Mouse (Mus musculus): Measurements from ENCODE around the gene Pla2g6.

The Pla2g6 gene

DNA sequence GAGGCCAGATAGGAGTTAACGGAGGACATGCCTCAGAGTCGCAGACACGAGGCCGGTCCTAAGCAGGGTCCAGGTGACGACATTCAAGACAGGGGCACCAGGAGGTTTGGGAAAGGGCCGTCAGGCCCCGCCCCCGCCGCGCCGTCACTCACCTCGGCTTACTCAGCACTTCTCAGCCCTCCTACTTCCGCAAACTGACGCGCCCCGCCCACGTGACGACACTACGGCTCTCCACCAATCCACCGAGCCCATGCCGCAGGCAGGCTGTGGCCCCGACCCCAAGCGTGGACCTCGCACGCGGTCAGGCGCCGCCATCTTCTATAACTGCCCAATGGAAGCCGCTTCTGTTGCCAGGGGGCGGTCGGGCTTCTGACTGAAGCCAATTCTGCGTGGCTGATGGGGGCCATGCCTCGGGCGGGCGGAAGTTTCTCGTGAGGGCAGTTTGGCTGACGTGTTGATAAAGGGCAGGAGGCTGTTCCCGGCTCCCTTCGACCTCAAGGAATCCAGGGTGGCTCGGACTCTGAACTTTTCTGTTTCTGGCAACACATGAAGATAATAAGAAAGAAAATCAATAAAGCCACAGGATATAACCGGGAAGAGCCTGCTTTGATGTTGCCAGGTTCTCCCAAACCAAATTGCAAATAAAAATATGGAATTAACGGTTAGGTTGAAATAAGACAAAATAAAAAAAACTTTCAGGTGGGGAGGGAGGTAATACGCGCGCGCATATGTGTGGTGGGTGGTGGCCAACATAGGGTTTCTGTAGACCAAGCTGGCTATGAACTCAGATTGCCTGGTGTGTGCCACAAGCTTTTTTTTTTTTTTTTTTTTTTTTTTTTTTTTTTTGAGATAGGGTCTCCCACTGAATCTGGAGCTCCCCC is at the start of gene Pla2g6:
TSS of gene Pla2g6 (minus strand) at position 333 of the 881 bp plus-strand sequence.
- DNase-seq (ENCODE audit: low read depth in 1 of 2, low spot score in 2 of 2) = peak; percentile 98

DNA sequence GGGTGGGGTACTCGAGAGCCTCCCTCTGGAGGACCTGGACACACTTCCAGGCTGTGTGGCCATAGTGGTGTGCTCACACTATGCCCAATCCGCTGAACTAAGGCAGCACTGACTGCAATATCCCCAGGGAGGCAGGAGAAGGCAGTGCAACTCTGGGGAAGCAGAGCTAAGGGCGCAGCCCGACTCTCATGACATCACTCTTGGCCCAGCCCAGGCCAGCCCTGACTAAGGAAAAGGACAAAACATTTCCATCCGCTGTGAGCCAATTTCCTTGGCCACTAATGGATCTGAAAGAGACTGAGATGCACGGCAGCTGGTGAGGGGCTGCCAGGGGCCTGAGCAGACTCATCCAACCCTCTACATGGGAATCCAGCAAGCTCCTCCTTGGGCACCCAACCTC is 49.5 kb upstream of the Pla2g6 start:
- no peak for DNase-seq (ENCODE audit: low read depth in 1 of 2, low spot score in 2 of 2)

DNA sequence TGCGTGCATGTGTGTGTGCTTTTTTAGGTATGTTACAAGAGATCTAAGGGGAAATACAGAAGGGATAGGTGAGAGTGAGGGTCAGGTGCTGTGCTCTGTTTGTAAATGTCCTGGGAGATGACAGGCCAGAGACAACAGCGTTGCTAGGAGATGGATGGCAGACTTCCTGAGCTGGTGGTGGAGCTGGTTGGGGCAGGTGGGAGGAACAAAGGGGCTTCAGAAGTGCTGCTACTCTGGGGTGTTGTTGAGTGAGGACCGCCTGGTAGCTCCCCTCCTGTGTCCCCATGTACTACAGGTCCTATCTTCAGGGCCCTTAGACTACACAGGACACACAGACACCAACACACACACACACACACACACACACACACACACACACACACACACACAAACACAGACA is 46.6 kb upstream of the Pla2g6 start:
- no peak for DNase-seq (ENCODE audit: low read depth in 1 of 2, low spot score in 2 of 2)

DNA sequence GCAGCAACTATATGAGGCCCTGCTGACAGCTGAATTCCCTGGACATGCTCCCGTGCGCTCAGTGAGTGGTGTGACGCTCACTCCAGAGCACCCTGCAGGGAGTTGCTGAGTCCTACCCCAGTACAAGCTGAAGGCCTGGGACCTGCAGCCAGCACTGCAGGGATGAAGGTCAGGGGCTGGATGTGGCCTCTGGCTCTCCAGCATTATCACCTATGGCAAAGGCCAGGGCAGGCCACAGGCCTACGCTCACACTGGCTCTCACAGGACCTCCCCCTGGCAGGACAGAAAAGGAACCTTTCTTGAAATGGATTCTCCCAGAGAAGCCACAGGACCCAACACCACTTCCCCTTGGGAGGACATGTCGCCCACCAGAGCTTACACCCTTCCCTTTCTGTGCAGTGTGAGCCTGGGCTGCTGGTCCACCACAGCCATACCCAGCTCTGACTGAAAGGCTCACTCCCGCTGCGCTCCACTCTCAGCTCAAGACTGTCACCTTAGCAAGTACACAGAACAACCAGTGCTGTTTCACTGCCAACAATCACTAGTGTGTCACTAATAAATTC is 42.2 kb upstream of the Pla2g6 start:
- no peak for DNase-seq (ENCODE audit: low read depth in 1 of 2, low spot score in 2 of 2)

DNA sequence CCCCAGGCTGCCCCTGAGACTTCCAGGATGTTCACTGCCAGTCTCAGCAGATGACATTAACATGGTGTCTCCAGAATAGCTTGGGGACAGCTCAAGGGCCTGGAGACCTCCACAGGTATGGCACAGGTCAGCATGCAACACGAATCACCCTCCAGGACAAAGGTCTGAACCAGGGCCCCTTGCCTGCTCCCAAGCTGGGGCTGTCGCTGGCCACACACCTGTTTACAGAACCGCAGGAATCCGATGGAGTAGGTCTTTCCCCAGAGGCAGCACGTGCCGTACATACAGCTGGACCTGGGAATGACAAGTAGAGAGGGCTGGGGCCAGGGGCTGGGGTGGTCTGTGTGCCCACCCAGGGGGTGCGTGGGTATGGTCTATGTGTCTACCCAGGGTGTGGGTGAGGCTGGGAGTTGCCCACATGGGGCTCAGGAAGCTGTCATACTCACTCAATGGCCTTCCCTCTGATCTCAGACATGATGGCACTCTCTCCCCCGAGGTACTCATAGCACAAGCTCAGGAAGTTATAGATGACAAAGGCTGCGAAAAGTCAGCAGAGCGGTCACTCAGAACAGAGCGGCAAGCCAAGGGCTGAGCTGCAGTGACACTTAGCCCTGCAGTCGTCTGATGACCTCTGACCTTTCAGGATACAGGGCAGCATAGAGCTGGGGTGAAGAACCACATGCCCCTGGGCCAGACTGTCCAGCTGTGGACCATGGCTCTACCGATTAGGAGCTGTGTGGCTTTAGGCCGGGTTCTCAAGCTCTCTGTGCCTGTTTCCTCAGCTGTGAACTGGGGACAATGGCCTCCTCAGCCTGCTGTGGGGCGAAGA is 41.5 kb upstream of the Pla2g6 start:
- DNase-seq (ENCODE audit: low read depth in 1 of 2, low spot score in 2 of 2) = no peak

DNA sequence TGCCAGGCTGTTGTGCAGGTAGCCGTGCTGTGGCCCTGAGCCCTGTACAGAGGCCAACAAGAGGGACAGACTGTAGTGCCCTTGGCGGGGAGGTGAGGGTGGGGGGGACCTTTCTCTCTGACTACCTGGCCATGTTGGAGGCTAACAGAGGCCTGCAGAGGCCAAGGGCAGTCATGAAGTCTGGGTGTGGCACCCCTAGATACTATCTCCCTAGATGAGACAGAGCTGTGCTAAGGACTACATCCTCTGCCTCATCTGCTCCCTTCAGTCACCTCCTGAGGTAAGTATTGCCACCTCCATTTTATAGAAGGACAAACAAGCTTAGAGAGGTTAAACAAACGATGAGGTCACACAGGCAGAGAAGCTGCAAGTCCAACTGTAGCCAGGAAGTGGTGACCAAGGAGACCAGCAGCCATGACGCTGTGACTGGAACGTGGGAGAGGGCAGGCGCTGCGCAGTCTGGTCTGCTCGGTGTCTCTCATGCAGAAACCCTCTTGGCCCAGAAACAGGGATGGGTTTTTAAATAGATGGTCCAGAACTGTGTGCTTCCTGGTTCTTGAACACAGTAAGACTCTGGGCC is 40.8 kb upstream of the Pla2g6 start:
- no peak for DNase-seq (ENCODE audit: low read depth in 1 of 2, low spot score in 2 of 2)

DNA sequence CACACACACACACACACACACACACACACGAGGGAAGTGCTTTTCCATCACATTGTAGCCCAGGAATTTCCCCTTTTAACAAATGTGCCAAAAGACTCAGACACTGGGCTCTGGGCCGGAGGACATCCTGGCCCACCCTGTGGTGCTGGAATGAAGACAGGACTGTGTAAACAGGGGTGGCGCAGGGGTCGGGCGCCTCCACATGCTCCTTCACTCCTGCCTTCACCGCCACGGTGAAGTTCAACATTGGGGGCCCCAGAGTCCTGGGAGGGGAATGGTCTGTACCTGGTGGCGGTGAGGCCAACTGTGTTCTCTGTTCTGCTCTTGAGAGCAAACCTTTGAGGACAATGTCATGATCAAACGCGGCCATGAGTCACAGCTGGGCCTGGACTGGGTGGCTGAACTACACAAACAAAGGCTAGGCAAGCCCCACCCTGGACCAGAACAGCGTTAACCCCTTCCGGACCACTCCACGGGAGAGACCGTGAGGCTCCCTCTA is 40.2 kb upstream of the Pla2g6 start:
- DNase-seq (ENCODE audit: low read depth in 1 of 2, low spot score in 2 of 2) = no peak

DNA sequence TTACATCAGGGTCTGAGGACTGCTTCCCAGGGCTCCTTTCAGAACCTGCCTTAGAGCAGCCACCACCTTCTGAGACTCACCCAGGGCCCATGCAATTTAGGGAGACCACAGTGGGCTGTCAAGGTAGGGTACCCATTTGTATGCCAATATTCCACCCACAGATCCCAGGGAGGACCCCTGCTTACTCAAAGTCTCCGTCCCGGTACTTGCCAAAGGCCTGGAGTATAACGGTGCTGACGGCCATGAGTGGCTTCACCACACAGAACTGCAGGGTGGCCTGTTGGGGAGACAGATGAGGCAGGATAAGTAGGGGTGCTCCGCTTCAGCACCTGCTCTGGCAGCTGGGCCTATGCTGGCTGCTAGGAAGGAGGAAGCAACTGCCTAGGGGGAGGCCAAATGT is 38.2 kb upstream of the Pla2g6 start:
- no peak for DNase-seq (ENCODE audit: low read depth in 1 of 2, low spot score in 2 of 2)

DNA sequence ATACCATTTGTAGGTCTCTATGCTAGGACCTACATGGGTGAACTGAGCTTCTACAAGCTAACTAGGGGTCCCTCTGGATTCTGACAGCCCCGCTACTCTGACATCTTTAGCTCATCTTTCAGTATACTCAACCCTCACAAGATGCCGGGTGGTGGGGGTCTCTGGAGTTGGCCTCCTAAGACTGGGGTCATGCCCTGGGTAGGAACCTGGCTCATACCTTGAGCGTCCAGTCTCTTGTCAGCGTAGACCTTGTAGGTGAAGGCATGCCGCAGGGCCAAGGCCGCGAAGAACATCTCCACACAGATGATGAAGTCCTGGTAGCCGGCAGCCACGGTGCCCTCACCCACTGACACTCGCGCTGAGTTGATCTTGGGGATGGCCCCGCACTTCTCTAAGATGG is 36.9 kb upstream of the Pla2g6 start:
- no peak for DNase-seq (ENCODE audit: low read depth in 1 of 2, low spot score in 2 of 2)

DNA sequence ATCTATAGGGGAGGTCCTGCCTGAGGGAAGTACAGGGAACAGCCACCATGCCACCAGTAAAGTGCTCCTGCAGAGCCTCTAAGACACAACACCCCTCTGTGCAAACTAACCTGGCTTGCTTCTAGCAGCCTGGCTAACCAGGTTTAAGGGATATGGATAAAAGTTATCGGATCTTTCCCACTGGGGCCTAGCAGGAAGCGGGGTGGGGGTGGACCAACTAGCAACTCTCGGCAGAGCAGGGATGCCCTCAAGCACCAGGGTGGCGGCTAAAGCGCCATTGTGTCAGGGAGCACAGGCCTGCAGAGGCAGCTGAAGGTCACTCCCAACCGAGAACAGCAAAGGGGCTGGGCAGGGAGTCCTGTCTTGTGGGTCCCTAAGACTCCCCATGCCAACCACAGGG is 35.9 kb upstream of the Pla2g6 start:
- no peak for DNase-seq (ENCODE audit: low read depth in 1 of 2, low spot score in 2 of 2)

DNA sequence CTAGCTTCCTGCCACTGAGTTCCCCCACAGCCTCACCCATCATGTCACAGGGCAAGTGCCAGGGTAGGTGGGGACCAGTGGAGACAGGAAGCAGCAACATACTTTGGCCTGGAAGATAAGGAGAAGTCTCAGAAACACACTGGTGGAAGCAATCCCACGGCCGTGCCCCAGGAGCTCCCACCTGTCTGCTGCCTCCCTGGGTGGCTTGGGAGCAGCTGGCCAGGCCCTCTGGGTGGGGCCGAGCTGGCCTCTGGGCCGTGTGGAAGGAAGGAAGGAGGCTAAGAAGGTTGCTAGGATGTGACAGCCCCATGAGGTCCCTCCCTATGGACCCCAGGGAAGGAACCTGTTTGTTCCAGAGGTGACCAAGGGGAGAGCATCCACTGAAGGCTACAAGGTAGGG is 32.8 kb upstream of the Pla2g6 start:
- no peak for DNase-seq (ENCODE audit: low read depth in 1 of 2, low spot score in 2 of 2)

DNA sequence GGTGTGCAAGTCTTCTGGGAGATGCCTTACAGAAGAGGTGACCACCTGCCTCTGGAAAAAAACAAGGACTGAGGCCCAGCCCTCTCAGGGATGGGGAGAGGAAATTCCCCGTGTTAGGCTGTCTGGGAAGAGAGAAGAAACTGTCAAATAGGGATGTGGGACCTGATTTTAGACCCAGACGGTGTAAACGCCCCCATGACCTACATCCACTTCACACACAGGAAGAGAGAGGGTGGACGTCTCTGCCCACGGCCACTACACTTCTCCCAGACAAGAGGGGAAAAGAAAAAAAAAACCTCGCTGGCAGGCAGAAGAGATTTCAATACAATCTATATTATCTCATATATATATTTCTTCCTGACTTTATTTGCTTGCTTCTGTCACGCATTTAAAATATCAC is 32.2 kb upstream of the Pla2g6 start:
- DNase-seq (ENCODE audit: low read depth in 1 of 2, low spot score in 2 of 2) = no peak

DNA sequence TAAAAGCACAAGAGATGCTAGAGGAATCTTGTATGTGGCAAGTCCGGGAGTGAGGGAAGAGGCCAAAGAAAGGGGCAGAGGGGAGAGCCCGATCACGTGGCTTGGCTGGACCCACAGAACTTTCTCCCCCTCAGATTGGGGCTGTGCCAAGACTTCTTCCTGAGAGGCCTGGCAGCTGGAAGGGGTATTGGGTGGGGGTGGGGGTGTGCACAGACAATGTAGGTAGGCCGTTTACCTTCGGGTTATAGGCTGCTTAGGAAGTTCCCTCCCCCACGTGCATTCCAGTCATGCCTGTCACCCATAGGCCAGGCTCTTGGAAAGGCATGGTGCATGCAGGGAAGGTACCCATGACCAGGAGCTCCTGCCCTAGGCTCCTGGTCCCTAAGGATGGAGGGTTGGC is 31.8 kb upstream of the Pla2g6 start:
- DNase-seq (ENCODE audit: low read depth in 1 of 2, low spot score in 2 of 2) = no peak

DNA sequence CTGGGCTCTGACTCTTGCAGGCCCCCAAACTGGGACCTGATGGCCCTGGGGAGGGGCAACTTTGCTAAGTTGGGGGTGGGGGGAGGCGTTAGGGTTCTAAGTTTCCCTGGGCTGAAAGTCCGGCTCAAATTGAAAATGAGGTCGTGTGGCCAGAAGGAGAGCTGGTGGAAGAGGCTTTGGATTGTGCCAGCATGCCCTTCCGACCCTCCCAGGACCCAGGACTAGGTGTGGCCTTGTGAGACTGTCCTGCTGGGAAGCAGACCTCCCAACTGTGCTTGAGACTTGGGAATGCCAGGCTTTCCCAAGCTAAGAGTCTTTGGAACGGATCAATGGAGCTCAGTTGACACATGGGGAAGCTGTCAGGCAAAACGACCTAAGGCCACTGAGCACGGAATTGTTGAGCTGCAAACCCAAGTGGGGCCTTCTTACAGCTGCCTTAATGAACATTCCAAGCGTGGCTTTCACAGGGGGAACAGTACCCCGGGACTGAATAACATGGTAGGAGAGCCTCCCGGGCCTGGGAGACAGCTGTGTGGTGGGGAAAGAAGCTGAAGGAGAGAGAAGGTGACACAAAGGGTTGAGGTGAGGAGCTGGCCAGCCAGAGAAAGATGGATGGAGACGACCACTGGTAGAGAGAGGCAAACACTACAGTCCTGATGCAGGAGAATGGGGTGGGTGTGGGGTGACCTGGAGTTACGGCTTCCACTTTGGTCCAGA is 29.9 kb upstream of the Pla2g6 start:
- no peak for DNase-seq (ENCODE audit: low read depth in 1 of 2, low spot score in 2 of 2)

DNA sequence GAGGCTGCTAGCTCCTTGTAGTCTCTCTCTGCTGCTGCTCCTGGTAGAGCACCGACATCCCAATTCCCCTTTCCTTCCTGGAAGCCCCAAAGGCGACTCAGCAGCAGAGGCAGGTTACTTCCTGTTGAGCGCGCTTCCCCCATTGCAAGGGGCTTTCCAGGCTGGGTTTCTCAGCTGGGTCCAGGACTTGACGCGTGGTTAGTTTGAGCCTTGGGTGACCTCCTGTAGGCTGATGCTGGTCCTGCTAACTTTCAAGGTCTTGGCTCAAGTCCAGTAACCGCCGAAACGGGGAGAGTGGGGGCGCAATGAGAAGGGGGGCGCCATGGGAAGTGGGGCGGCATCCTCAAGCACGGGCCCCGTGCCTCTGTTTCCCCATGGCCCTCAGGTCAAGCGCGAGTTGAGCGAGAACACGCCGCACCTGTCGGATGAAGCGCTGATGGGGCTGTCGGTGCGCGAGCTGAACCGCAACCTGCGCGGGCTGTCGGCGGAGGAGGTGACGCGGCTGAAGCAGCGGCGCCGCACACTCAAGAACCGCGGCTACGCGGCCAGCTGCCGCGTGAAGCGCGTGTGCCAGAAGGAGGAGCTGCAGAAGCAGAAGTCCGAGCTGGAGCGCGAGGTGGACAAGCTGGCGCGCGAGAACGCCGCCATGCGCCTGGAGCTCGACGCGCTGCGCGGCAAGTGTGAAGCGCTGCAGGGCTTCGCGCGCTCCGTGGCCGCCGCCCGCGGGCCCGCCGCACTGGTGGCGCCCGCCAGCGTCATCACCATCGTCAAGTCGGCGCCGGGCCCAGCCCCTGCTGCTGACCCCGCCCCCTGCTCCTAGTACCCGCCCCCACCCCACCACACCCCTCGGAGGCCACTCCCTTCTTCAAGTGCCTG is 29.1 kb upstream of the Pla2g6 start:
- peak in 1 of 2 experiments; percentile 69 for DNase-seq (ENCODE audit: low read depth in 1 of 2, low spot score in 2 of 2)

DNA sequence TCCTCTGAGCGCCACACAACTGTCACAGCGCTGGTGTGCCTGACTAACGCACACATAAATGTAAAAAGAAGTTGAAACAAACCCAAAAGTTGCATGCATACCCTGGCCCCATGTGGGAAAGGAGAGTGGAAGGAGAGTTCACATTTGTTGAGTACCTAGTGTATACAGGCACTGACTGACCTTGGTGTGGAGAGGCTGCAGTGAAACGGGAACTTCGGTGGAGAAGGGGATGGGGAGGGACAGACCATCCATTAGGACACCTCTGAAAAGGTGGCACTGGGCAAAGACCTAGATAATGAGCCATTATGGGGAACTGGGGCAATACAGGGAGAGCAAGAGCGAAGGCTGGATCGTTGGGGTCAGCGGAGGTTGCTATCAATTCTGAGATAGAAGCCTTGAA is 28.3 kb upstream of the Pla2g6 start:
- DNase-seq (ENCODE audit: low read depth in 1 of 2, low spot score in 2 of 2) = no peak

DNA sequence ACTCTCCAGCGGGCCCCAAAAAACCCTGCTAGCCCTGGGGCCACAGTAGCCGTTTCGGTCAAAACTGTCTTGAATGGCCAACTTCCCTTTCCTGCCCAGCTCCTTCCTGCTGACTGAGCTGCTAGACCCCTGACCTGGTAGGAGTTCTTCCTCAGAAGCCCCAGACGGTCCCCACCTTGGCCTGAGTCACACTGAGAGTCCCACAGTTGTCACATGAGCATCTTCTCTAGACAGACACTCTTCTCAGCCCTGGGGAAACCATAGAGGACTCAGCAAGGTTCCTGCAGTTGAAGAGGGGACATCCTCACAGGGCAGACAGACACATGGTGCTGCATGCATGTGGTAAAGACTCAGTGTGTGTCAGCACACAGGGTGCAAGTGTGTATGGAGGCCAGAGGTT is 26.4 kb upstream of the Pla2g6 start:
- peak in 1 of 2 experiments; percentile 39 for DNase-seq (ENCODE audit: low read depth in 1 of 2, low spot score in 2 of 2)

DNA sequence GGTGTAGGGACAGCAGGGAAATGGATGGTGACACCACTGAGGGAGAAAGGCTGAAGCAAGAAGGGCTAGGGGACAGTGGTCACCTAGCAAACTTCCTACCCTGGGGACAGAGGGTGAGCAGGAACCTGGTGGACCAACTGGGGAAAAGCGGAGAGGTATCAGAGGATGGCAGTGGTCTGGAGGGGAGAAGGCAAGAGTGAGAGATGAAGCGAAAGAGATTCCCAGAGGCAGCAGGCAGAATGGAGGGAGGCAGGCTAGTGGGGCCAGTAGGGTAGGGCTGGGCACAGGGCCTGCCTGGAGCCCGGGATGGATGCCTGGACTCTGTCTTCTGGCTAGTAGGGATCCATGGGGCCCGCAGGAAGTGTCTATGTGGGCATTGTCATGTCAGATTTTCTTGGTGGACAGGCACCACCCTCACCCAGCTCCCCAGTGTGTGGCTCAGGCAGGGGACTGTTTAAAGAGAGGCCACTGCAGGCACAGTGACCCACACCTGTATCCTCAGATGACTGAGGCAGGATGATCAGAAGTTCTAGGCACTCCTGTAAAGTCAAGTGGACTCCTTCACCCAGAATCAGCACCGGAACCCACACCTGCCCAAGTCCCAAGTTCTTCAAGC is 25.6 kb upstream of the Pla2g6 start:
- DNase-seq (ENCODE audit: low read depth in 1 of 2, low spot score in 2 of 2) = no peak

DNA sequence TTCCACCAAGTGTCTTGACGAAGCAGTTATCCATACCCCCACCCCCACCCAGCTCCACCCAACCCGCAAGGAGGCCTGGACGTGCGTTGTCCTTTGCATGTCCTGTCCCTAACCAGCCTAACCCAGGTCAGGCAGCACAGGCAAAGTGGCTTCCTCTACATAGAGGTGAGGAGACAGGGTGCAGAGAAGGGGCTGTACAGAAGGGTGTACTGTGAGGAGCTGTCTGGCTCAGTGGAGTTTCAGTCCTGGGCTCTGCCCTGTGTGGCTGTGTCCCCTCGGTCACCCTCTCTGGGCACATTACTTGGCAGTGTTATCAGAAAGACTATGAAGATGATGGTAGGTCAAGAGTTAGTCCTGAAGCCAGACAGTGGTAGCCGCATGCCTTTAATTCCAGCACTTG is 24.3 kb upstream of the Pla2g6 start:
- DNase-seq (ENCODE audit: low read depth in 1 of 2, low spot score in 2 of 2) = no peak

Measured in monocyte, adult 2 months (primary cell).